Mouse (Mus musculus): ENCODE data around the gene Utp11. TPM values are rescaled to one million over a fixed set of nuclear protein-coding genes. Genes with fewer than 3 reads are reported as not detected.

Utp11 gene
- polyA plus RNA-seq, 1 experiment from 2014 or later = 49.2 TPM

- Histone ChIP-seq H3K36me3 (ENCODE audit: control insufficient read depth, insufficient read depth) (peaks cover 35% of the 10 kb centered on the region), H3K27ac (ENCODE audit: low read length) (no peak overlapping the region), H3K27me3 (ENCODE audit: control insufficient read depth, insufficient read depth, low read length) (no peaks in the 10 kb centered on the region), H3K4me2 (ENCODE audit: low read depth, low read length) (no peak overlapping the region), H3K9ac (ENCODE audit: low read length) (no peak overlapping the region), H3K4me1 (ENCODE audit: control insufficient read depth, insufficient read depth, low read length) (peaks cover 9% of the 10 kb centered on the region), H3K9me3 (replicated peaks; ENCODE audit: control insufficient read depth, low read length) (no peaks in the 10 kb centered on the region), H3K4me3 (ENCODE audit: low read length) (no peak overlapping the region)
- no peak for ATAC-seq (replicated peaks; ENCODE audit: extremely low read depth, insufficient read depth, low FRiP score)
- whole genome bisulfite sequencing = 84% methylated on average over 4 of the region's 4 CpGs
These were observed 8.4 kb downstream of the Utp11 start for GRCm38 (mm10) chr4:124685004-124685403.

- ATAC-seq (replicated peaks; ENCODE audit: extremely low read depth, insufficient read depth, low FRiP score) = no peak
- Histone ChIP-seq H3K4me2 (ENCODE audit: low read depth, low read length) (no peak overlapping the region), H3K4me3 (ENCODE audit: low read length) (no peak overlapping the region), H3K27ac (ENCODE audit: low read length) (no peak overlapping the region), H3K36me3 (ENCODE audit: control insufficient read depth, insufficient read depth) (peaks cover 46% of the 10 kb centered on the region), H3K27me3 (ENCODE audit: control insufficient read depth, insufficient read depth, low read length) (no peaks in the 10 kb centered on the region), H3K4me1 (ENCODE audit: control insufficient read depth, insufficient read depth, low read length) (peaks cover 9% of the 10 kb centered on the region), H3K9ac (ENCODE audit: low read length) (no peak overlapping the region), H3K9me3 (replicated peaks; ENCODE audit: control insufficient read depth, low read length) (no peaks in the 10 kb centered on the region)
- 88% methylated on average over 4 of the region's 4 CpGs for WGBS
These were observed 9.9 kb downstream of the Utp11 start for GRCm38 (mm10) chr4:124683474-124683873.

- Histone ChIP-seq H3K36me3 (ENCODE audit: control insufficient read depth, insufficient read depth) (peaks cover 52% of the 10 kb centered on the region), H3K9ac (ENCODE audit: low read length) (no peak overlapping the region), H3K27ac (ENCODE audit: low read length) (no peak overlapping the region), H3K4me2 (ENCODE audit: low read depth, low read length) (no peak overlapping the region), H3K4me1 (ENCODE audit: control insufficient read depth, insufficient read depth, low read length) (peaks cover 9% of the 10 kb centered on the region), H3K4me3 (ENCODE audit: low read length) (no peak overlapping the region), H3K27me3 (ENCODE audit: control insufficient read depth, insufficient read depth, low read length) (no peaks in the 10 kb centered on the region), H3K9me3 (replicated peaks; ENCODE audit: control insufficient read depth, low read length) (no peaks in the 10 kb centered on the region)
- 49% methylated on average over 7 of the region's 7 CpGs for WGBS
- no peak for ATAC-seq (replicated peaks; ENCODE audit: extremely low read depth, insufficient read depth, low FRiP score)
These were observed 11.1 kb downstream of the Utp11 start for GRCm38 (mm10) chr4:124682270-124682669.

GRCm38 (mm10) chr4:124675958-124676357, 17.4 kb downstream of the Utp11 start:
- Histone ChIP-seq H3K9me3 (replicated peaks; ENCODE audit: control insufficient read depth, low read length) (no peaks in the 10 kb centered on the region), H3K4me2 (ENCODE audit: low read depth, low read length) (no peak overlapping the region), H3K36me3 (ENCODE audit: control insufficient read depth, insufficient read depth) (peaks cover 25% of the 10 kb centered on the region), H3K4me1 (ENCODE audit: control insufficient read depth, insufficient read depth, low read length) (peaks cover 13% of the 10 kb centered on the region), H3K27ac (ENCODE audit: low read length) (no peak overlapping the region), H3K4me3 (ENCODE audit: low read length) (no peak overlapping the region), H3K27me3 (ENCODE audit: control insufficient read depth, insufficient read depth, low read length) (peaks cover 19% of the 10 kb centered on the region), H3K9ac (ENCODE audit: low read length) (no peak overlapping the region)
- no peak for ATAC-seq (replicated peaks; ENCODE audit: extremely low read depth, insufficient read depth, low FRiP score)
- WGBS = 88% methylated on average over 6 of the region's 6 CpGs

- Histone ChIP-seq H3K9ac (ENCODE audit: low read length) (no peak overlapping the region), H3K4me1 (ENCODE audit: control insufficient read depth, insufficient read depth, low read length) (peaks cover 13% of the 10 kb centered on the region), H3K9me3 (replicated peaks; ENCODE audit: control insufficient read depth, low read length) (no peaks in the 10 kb centered on the region), H3K36me3 (ENCODE audit: control insufficient read depth, insufficient read depth) (peaks cover 22% of the 10 kb centered on the region), H3K4me2 (ENCODE audit: low read depth, low read length) (no peak overlapping the region), H3K27me3 (ENCODE audit: control insufficient read depth, insufficient read depth, low read length) (peaks cover 27% of the 10 kb centered on the region), H3K4me3 (ENCODE audit: low read length) (no peak overlapping the region), H3K27ac (ENCODE audit: low read length) (no peak overlapping the region)
- WGBS = 6% methylated on average over 4 of the region's 4 CpGs
- ATAC-seq (replicated peaks; ENCODE audit: extremely low read depth, insufficient read depth, low FRiP score) = no peak
These were observed 18.4 kb downstream of the Utp11 start for GRCm38 (mm10) chr4:124675037-124675436.

GRCm38 (mm10) chr4:124674334-124675032, 18.9 kb downstream of the Utp11 start:
- Histone ChIP-seq H3K27me3 (ENCODE audit: control insufficient read depth, insufficient read depth, low read length) (peaks cover 27% of the 10 kb centered on the region), H3K4me2 (ENCODE audit: low read depth, low read length) (no peak overlapping the region), H3K9ac (ENCODE audit: low read length) (no peak overlapping the region), H3K4me1 (ENCODE audit: control insufficient read depth, insufficient read depth, low read length) (peaks cover 13% of the 10 kb centered on the region), H3K4me3 (ENCODE audit: low read length) (no peak overlapping the region), H3K27ac (ENCODE audit: low read length) (no peak overlapping the region), H3K36me3 (ENCODE audit: control insufficient read depth, insufficient read depth) (peaks cover 18% of the 10 kb centered on the region), H3K9me3 (replicated peaks; ENCODE audit: control insufficient read depth, low read length) (no peaks in the 10 kb centered on the region)
- ATAC-seq (replicated peaks; ENCODE audit: extremely low read depth, insufficient read depth, low FRiP score) = no peak
- 65% methylated on average over 17 of the region's 17 CpGs for WGBS

- Histone ChIP-seq H3K9ac (ENCODE audit: low read length) (peak overlapping the region; percentile 30; the same call in 1 of the 2 replicates), H3K36me3 (ENCODE audit: control insufficient read depth, insufficient read depth) (peaks cover 8% of the 10 kb centered on the region; the same call in 1 of the 2 replicates), H3K4me1 (ENCODE audit: control insufficient read depth, insufficient read depth, low read length) (peaks cover 13% of the 10 kb centered on the region), H3K9me3 (replicated peaks; ENCODE audit: control insufficient read depth, low read length) (no peaks in the 10 kb centered on the region), H3K27ac (ENCODE audit: low read length) (no peak overlapping the region), H3K4me3 (ENCODE audit: low read length) (peak overlapping the region; percentile 19), H3K27me3 (ENCODE audit: control insufficient read depth, insufficient read depth, low read length) (peaks cover 30% of the 10 kb centered on the region), H3K4me2 (ENCODE audit: low read depth, low read length) (peak overlapping the region; percentile 64)
- 6% methylated on average over 29 of the region's 31 CpGs for WGBS
- no peak for ATAC-seq (replicated peaks; ENCODE audit: extremely low read depth, insufficient read depth, low FRiP score)
These were observed 20.8 kb downstream of the Utp11 start for GRCm38 (mm10) chr4:124672347-124673320.

- H3K27ac ChIP-seq (ENCODE audit: low read length) = no peak overlapping the region
- no peaks in the 10 kb centered on the region for H3K36me3 ChIP-seq (ENCODE audit: control insufficient read depth, insufficient read depth)
- peaks cover 13% of the 10 kb centered on the region for H3K4me1 ChIP-seq (ENCODE audit: control insufficient read depth, insufficient read depth, low read length)
- no peak overlapping the region for H3K4me3 ChIP-seq (ENCODE audit: low read length)
- peaks cover 30% of the 10 kb centered on the region for H3K27me3 ChIP-seq (ENCODE audit: control insufficient read depth, insufficient read depth, low read length)
- no peak overlapping the region for H3K4me2 ChIP-seq (ENCODE audit: low read depth, low read length)
- 21% methylated on average over 7 of the region's 7 CpGs for WGBS
- H3K9ac ChIP-seq (ENCODE audit: low read length) = no peak overlapping the region
- no peak for ATAC-seq (replicated peaks; ENCODE audit: extremely low read depth, insufficient read depth, low FRiP score)
- H3K9me3 ChIP-seq (replicated peaks; ENCODE audit: control insufficient read depth, low read length) = no peaks in the 10 kb centered on the region
These were observed 21.8 kb downstream of the Utp11 start for GRCm38 (mm10) chr4:124671583-124671982.

- WGBS = 57% methylated on average over 8 of the region's 8 CpGs
- no peak for ATAC-seq (replicated peaks; ENCODE audit: extremely low read depth, insufficient read depth, low FRiP score)
- Histone ChIP-seq H3K27ac (ENCODE audit: low read length) (no peak overlapping the region), H3K27me3 (ENCODE audit: control insufficient read depth, insufficient read depth, low read length) (peaks cover 31% of the 10 kb centered on the region), H3K4me3 (ENCODE audit: low read length) (no peak overlapping the region), H3K36me3 (ENCODE audit: control insufficient read depth, insufficient read depth) (no peaks in the 10 kb centered on the region), H3K4me1 (ENCODE audit: control insufficient read depth, insufficient read depth, low read length) (peaks cover 13% of the 10 kb centered on the region), H3K9me3 (replicated peaks; ENCODE audit: control insufficient read depth, low read length) (no peaks in the 10 kb centered on the region), H3K4me2 (ENCODE audit: low read depth, low read length) (no peak overlapping the region), H3K9ac (ENCODE audit: low read length) (no peak overlapping the region)
These were observed 23.2 kb downstream of the Utp11 start for GRCm38 (mm10) chr4:124670232-124670631.
